Mouse (Mus musculus): ENCODE measurements around the gene Gucd1.
"Not testable (repeated sequence)": the region's sequence is repeated elsewhere in the genome, so short reads cannot be mapped to it uniquely, and the experiment has no call there.

Gene Gucd1

DNA sequence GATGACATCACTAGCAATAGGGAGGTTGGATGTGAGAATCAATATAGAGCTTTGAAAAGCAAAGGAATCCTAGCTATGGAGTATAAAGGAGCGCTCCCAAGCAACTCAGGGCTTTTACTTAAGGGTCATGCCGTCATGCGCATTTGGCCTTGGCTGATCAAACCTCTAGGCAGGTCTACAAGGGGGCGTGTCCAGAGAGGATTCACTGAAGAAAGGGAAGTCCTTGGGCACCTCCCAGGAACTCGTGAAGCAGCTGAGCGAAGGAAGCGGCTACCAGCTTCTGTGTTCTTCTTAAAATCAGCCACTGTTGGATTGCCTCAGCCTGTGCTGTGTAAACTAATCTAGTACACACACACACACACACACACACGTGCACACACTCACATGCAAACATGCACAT, 44.4 kb downstream of the Gucd1 start:
- no peak for DNase-seq (ENCODE audit: low read depth, low spot score)

DNA sequence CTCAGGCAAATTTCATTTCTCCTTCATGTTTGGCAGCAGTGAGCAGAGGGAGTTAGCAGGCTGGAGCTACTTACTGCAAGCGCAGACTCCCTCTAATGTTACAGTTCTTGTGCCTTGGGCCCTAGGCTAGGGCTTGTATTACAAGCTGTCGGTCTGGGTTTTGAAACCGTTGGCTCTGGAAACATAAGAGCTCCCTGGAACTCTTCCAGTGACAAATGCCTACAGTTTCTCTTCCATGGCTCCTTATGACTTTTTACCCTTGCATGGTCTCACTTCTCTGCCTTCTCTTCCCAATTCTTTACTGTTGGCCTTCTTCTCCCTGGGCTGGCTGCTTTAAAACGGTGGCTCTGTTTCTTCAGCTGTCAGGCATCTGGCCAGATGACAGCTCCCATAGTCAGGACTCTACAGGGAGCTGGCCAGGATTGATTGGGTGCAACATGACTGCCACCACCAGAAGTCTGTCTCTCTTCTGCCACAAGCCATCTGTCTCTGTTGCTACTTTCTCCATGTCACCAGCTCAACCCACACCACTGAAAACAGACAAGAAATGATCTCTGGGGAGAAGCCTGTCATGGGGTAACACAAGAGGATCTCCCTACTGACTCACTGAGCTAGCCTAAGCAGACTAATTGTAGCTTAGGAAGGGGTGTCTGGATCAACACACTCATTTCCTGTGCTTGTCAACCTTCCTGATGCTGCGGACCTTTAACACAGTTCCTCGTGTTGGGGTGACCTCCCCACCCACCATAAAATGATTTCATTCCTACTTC, 51.8 kb downstream of the Gucd1 start:
- DNase-seq (ENCODE audit: low read depth, low spot score): no peak

DNA sequence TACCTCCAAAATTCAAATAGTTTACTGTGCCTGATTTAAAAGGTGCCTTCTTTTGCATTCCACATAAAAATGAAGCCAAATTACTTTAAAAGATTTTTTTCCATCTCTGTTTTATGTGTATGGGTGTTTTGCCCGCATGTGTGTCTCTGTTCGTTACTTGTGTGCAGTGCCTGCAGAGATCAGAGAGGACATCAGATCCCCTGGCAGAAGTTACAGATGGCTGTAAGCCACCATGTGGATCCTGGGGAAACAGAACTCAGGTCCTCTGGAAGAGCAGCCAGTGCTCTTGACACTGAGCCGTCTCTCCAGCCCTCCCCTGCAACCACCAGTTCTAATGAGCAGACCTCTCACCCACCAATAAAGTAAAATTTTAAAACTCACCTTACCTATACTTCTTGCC, 55.0 kb downstream of the Gucd1 start:
- no peak for DNase-seq (ENCODE audit: low read depth, low spot score)

DNA sequence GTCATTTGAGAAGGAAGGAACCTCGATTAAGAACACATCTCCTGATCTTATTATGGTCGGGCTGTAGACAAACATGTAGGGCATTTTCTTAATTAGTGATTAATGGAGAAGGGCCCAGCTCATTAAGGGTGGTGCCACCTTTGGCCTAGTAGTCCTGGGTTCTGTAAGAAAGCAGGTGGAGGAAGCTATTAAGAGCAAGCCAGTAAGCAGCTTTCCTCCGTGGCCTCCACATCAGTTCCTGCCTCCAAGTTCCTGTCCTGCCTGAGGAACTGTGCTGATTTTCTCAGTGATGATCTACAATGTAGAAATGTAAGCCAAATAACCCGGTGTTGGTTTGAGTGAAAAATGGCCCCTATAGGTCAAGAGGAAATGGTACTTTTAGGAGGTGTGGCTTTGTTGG, 59.4 kb downstream of the Gucd1 start:
- DNase-seq (ENCODE audit: low read depth, low spot score): no peak

DNA sequence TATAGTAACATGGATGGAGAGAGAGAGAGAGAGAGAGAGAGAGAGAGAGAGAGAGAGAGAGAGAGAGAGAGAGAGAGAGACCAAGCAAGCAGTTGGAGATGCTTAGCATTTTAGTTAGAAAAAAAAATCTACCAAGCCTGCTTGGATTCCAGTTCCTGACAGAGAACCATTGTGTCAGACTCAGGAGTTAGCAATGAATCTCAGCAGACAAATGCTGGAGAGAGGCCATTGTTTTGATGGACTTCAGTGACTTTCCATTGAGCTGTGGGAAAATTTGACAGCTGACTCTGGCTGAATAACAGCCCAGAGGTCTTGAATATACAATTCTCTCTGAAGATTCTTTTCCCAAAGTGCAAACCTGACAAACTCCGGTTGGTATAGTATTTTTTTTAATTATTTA, 59.9 kb downstream of the Gucd1 start:
- DNase-seq (ENCODE audit: low read depth, low spot score): no peak

DNA sequence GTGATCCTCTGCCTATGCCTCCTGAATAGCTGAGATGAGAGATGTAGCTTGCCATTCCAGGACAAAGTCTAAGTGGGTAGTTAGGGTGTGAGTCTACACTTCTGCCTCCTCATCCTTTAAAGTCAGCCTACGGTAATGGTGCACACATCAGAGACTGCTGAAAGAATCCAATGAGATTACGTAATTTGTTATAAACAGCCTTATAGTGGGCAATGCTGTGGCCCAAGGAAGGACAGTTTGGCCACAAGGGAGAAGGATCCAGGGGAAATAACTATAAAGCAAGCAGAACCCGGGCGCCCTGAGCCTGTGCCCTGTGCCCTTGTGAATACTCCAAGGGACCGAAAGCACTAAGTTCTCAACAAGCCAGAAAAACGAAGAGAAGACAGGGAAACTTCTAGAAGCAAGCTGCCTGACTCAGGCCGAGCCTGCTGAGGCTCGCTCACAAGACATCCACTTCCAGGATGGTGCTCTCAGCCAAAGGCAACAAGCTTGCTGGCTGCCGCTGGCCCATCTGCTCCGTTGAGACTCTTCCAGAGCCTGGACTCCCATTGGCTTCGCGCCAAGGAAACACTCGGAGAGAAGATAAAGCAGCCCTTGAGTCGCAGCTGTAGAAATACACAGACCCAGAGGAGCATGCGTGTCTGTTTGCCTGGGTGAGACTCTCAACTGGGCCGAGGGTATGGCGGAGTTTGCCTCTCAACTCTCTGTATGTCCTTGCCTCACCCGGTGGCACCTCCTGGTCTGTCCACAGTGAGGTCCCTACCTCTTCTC, 61.5 kb downstream of the Gucd1 start:
- DNase-seq (ENCODE audit: low read depth, low spot score): not testable (repeated sequence)

DNA sequence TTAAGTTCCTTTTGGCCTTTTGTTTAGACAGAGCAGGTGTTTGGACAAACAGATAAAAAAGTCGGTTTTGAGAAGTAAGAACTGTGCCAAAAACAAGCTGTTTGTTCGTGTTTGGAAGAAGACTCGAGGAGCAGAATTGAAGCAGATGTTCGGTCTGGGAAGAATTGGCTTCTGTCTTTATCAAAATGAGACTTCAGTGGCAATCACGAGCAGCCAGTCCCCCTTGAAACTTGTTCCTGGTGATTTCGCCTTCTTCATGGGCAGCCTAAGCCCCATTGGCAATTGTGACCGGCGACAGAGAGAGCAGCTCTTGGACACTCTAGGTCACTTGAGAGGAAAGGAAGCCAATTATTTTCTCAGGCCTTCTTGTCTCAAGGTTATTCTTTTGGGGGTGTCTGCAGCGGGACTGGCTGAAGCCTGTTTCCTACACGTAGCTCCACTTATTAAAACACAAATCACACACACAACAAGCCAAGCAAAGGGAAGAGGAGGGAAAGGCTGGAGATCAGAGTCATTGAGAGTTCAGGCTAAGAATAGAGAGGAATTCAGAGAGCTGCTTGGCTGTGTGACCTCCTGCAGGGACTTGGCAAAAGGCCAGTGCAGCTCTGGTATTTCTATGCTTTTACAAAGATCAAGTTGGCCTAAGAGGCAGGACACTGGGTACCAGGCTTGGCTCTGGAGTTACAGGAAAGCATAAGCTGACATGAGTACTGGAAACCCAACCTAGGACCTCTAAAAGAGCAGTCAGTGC, 66.6 kb downstream of the Gucd1 start:
- no peak for DNase-seq (ENCODE audit: low read depth, low spot score)

DNA sequence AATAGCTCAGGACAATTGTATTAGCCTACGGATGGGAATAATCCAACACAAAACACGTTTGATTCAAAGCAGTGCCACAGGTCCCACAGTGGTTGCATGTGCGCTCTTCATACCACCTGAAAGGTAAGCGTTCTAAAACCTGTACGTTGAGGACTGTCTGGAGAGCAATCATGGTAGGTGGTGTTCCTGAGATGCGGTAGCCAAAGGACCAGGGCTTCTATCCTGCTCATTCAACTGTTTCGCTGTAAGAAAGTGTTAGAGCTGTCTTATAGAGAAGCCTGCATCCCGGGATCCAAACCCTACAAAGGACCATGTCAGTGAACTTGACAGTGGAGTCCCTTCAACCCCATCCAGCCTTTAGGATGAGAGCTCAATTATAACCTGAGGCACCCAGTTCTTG, 67.4 kb downstream of the Gucd1 start:
- no peak for DNase-seq (ENCODE audit: low read depth, low spot score)

DNA sequence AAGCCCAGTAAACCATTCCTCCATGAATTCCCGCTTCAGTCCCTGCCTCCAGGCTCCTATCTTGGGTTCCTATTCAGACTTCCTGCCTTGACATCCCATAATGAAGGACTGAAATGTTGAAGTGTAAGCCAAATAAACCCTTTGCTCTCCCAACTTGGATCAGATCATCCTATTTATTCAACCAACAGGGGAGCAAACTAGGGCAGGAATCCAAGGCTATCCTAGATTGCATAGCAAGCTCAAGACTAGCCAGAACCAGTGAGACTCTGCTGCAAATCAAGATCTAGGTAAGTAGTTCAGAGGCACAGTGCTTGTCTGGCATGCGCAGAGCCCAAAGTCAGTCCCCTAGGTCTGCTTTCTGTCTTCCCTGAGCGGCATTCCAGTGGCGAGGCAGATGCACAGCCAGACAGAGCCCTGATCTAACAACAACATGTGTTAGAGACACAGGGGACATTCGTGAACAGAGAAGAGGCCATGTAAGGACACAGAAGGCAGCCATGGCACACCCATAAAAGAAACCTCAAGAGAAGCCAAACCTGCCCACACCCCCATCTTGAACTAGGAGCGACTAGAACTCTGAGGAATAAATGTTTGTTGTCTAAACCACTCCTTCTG, 68.9 kb downstream of the Gucd1 start:
- no peak for DNase-seq (ENCODE audit: low read depth, low spot score)

DNA sequence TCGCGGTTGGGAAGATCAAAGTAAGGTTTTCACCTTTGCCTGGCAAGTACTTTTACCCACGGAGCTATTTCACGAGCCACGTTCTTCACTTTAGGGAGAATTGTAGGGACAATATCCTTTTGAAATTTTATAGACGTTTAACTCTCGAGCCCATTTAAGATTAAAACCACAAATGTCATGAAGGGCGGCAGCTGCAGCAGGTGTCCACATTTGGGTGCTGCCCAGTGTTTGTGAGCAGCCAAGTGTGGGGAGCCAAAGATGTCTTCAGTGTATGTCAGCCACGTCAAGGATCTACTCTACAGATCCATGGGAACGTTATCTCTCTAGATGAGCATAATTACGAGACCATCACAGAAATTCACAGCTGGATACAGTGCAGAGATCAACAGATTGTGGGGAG, 70.3 kb downstream of the Gucd1 start:
- DNase-seq (ENCODE audit: low read depth, low spot score): no peak

DNA sequence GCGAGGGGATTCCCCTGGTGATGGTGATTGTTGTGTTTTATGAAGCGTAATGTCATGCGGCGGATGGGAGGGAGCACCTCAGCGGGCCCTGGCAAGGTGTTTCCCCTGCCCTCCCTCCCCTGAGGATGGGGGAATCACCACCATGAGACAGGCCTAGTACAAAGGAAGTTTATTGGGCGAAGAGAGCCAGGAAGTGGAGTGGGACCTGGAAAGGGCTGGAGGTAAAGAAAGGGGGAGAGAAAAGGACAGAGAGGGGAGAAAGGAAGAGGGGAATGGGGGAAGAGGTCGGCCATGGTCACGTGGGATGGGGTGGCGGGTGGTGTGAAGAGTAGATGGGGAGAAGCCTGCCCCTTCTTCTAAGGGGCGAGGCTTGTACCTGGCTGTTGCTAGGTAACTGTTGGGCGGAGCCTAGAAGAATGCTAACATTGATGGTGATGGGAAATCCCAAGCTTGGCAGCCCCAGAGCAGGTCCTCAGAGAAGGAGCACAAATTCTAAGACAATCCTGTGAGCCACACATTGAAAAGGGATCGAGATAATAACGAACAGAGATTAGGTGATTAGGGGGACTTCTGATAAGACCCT, 71.2 kb downstream of the Gucd1 start:
- no peak for DNase-seq (ENCODE audit: low read depth, low spot score)

DNA sequence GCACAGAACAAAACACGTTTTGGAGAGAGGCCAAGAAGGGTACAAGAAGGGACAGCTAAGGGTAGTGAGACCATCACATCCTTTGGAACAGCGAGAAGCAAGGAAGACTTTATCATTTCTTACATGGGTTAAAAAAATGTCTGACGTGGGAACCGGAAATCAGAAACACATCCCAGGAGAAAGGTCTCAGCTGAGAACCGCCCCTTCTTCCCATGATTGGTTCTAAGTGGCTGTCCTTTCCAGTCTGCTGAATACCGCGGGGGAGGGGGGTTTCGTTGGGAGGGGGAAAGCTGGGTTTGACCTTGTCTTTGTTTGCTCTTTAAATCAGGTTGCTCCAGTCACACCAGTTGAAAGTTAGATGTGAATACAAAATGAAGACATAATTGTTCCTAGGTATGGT, 72.7 kb downstream of the Gucd1 start:
- no peak for DNase-seq (ENCODE audit: low read depth, low spot score)

DNA sequence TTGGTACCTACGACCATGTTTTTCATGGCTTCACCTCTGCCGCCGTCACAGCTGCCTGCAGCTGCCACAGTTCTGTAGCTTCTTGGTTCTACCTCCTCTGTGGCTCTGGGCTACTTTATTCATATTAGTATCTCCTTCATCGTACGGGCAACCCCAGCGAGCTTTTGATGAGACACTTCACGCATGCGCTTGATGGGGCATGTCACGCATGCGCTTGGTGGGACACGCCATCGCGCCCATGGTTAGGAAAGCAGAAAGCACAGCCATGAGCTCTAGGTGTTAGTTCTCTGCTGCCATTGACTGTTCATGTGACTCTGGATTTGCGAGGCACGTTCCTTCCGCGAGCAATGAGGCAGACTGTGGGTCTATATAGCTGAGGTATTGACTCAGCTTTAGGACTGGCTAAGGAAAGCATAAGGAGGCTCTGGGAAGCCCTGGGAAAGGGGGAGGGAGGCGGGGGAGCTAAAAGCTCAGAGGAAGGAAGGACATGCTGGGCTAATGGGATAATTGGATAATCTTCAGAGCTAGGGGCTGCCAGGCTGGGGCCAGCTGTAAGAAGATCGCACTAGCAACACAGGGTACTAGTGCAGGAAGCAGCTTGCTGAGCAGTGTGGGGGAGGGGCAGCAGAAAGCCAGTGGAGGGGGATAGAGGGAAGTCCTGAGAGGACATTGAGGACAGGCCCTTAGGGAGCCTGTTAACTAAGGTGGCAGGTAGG, 73.5 kb downstream of the Gucd1 start:
- DNase-seq (ENCODE audit: low read depth, low spot score): no peak

DNA sequence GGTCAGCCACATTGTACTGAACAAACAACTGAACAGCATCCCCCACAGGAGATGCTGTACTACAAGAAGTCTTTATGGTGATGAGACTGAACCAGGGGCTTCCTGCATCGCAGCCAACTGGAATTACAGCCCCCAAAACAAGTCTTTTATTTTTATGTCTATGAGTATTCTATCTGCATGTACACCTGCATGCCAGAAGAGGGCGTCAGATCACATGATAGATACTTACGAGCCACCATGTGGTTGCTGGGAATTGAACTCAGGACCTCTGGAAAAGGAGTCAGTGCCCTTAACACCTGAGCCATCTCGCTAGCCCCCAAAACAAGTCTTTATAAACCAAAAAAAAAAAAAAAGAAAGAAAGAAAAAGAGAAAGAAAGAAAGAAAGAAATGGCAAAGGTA, 74.8 kb downstream of the Gucd1 start:
- DNase-seq (ENCODE audit: low read depth, low spot score): peak; percentile 36

DNA sequence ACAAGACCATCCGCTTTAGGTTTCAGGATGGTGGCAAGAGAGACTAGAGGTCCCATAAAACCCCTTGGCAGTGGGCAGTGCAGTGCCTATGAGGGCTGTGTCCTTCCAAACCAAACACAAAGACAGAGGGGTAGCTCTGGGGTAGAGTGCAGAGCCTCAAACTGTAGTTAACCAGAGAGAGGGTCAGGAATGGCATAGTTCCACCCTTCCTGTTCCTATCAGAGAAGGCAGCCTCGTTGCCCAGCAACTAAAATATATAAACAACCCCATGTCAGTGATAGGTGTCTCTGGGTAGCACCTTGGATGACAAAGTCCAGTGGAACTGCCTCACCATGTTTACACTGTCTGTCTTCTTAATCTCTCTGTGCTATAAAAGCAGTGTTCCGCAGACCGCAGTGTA, 76.0 kb downstream of the Gucd1 start:
- DNase-seq (ENCODE audit: low read depth, low spot score): no peak

DNA sequence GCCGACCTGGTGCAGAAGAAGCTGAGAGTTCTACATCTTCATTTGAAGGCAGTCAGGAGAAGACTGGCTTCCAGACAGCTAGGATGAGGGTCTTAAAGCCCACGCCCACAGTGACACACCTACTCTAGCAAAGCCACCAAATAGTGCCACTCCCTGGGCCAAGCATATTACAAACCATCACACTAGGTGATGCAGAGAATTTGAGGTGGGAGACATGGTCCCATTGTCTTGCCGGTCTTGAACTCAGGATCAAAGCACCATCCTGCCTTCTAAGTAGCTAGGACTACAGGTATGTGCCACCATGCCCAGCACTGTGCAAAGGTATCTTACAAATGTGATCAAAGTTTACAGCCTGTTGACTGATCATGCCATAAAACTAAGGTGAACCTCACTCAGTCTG, 77.0 kb downstream of the Gucd1 start:
- DNase-seq (ENCODE audit: low read depth, low spot score): no peak

DNA sequence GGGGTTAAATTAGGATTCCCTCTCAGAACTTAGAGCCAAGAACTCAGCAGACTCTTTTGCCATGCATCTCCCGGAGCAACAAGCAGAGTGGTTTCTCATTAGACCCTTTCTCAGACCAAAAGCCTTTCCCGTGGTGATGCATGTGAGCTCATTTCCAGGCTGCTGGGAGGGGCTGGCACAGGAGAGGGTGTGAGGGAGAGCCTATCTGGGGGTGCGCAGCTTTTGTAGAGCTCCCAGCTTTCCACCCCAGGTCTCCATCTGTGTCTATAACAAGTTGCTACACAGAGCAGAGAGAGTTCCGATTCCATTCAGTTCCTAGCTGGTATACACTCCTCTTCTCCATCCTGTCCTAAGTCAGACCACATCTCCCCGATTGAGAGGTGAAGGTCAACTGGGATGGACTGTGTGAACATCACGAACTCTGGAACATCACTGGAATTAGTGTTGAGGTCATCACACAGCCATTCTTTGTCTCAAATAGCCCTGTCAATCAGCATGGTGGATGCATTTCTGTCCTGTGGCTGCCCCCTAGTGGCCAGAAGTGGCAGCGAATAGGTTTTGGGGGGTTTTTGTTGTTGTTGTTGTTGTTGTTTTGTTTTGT, 78.5 kb downstream of the Gucd1 start:
- DNase-seq (ENCODE audit: low read depth, low spot score): peak; percentile 63

DNA sequence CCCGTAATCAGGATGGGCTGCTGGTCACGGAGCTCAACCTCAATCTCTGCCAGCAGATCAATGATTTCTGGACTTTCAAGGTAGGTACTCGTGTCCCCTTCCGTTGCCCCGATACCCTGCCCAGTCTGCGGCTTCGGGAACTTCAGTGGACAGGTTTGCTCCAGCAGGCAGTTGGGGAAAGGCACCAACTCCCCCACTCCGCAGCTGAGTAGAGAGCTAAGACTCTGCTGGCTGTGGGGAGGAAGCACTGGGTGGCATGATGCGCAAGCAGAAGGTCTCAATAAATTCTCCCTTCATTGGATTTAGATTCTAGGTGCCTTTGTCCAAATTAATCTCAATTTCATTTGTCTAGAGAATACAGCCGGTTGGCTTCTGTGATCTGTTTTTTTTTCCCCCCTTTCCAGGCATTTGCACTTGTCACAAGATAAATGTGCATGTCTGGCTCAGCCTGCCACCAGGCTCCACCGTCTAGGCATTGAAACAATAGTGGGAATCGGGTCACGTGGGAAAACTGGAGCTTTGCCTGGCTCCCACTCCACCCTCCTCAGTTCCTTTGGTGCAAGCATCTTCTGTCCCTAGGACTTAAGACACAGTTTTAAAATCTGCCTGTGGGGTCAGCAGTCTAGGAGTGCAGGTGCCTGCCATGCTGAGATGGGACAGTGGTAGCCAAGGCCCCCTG, 79.5 kb downstream of the Gucd1 start:
- no peak for DNase-seq (ENCODE audit: low read depth, low spot score)

DNA sequence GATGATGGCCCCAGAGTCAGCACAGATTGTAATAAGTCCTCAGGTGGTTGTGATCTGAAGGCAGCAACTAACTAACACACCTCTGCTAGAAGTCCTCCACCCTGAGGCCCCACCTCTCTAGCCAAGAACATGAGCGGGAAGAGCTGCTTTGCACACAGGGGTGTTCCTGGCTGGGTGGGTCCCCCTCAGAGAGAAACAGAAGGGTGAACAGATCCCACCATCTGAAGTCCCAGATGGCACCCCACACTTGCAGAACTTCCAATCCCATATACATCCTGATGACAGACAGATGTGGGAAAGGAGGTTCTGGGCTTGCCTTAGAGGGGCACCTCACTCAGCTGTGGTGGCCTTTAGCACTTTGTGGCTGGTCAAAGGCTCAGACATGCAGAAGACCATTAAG, 80.5 kb downstream of the Gucd1 start:
- no peak for DNase-seq (ENCODE audit: low read depth, low spot score)

DNA sequence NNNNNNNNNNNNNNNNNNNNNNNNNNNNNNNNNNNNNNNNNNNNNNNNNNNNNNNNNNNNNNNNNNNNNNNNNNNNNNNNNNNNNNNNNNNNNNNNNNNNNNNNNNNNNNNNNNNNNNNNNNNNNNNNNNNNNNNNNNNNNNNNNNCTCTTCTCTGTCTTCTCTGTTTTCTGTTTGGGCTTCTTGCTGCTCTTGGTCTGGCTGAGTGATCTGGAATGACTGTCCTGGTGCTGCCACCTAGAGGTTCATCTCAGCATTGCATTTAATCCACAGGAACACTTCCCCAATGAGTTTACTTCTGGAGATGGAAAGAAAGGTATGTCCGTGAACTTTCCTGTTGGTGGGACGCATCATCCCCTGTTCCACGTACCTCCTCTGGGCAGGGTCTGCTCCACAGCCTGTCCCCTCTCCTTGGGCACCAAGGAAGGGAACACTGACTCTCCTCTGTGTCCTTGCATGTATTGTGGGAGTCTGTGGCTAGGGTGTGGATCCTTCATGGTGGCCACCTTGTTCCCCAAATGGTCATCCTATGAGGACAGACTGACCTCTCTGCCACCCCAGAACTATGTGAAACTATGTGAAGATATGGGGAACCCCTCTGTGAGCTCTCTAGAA, 81.1 kb downstream of the Gucd1 start:
- peak; percentile 74 for DNase-seq (ENCODE audit: low read depth, low spot score)
